Mouse (Mus musculus) hindbrain, embryonic 13.5 days (tissue): Measurements from ENCODE around the gene 4933430I17Rik. TPM values are rescaled to one million over a fixed set of nuclear protein-coding genes. Genes with fewer than 3 reads are reported as not detected.

ENCODE experiments used
- ATAC-seq: fragments of 200-750 bp; cut with Nextera tagmentation; 2 replicates; pipeline ENCODE4 v1.8.0; 2017; ENCODE audit warnings: moderate TSS enrichment; ENCODE audit not compliant: low FRiP score
- H3K27ac ChIP-seq: fragments of 300-500 bp; sonication (generic); 2 replicates; pipeline ENCODE4 v1.5.1; 2015; ENCODE audit warnings: inconsistent platforms, mild to moderate bottlenecking, moderate library complexity
- H3K27me3 ChIP-seq: fragments of 300-500 bp; sonication (generic); 2 replicates; pipeline ENCODE4 v1.6.1; 2015; ENCODE audit warnings: mild to moderate bottlenecking, inconsistent platforms
- H3K36me3 ChIP-seq: fragments of 300-500 bp; sonication (generic); 2 replicates; pipeline ENCODE4 v1.6.1; 2015; ENCODE audit warnings: mild to moderate bottlenecking, inconsistent platforms
- H3K4me1 ChIP-seq: fragments of 300-500 bp; sonication (generic); replicated peaks from 2 replicates; pipeline ENCODE4 v1.6.1; 2015; ENCODE audit warnings: inconsistent platforms
- H3K4me2 ChIP-seq: fragments of 300-500 bp; sonication (generic); 2 replicates; pipeline ENCODE4 v1.6.1; 2015; ENCODE audit warnings: inconsistent platforms, mild to moderate bottlenecking, moderate library complexity
- H3K4me3 ChIP-seq: fragments of 300-500 bp; sonication (generic); 2 replicates; pipeline ENCODE4 v1.5.1; 2015; ENCODE audit warnings: mild to moderate bottlenecking, inconsistent platforms
- H3K9ac ChIP-seq: fragments of 300-500 bp; sonication (generic); 2 replicates; pipeline ENCODE4 v1.6.1; 2015; ENCODE audit warnings: mild to moderate bottlenecking, inconsistent platforms
- H3K9me3 ChIP-seq: fragments of 300-500 bp; sonication (generic); 2 replicates; pipeline ENCODE4 v1.6.1; 2016; ENCODE audit warnings: inconsistent platforms
- WGBS: fragments of 180-500 bp; shearing (Covaris S2); methylation state at CpG from one replicate; pipeline ENCODE4 v1.1.7; 2015; 5-methylcytosine and 5-hydroxymethylcytosine counted together
- polyA plus RNA-seq: library from polyadenylated mRNA; unstranded; fragments of >200 nt; fragmentation: Nextera tagmentation; extraction: Ambion mirVana; gene quantifications from 2 replicates; pipeline ENCODE4 v1.2.1, GENCODE M21; 2015

Gene 4933430I17Rik
- polyA plus RNA-seq, 1 experiment from 2014 or later = 0.55 TPM

GRCm38 (mm10) chr4:62508839-62509238, 16.3 kb upstream of the 4933430I17Rik start:
- Histone ChIP-seq H3K36me3 (peaks cover 64% of the 10 kb centered on the region), H3K27me3 (no peaks in the 10 kb centered on the region), H3K4me3 (no peak overlapping the region), H3K4me1 (no peaks in the 10 kb centered on the region), H3K27ac (no peak overlapping the region), H3K9me3 (no peaks in the 10 kb centered on the region), H3K4me2 (no peak overlapping the region), H3K9ac (no peak overlapping the region)
- no peak for ATAC-seq
- 90% methylated on average over 5 of the region's 5 CpGs for WGBS

- Histone ChIP-seq H3K36me3 (peaks cover 67% of the 10 kb centered on the region), H3K4me1 (no peaks in the 10 kb centered on the region), H3K4me3 (no peak overlapping the region), H3K27me3 (no peaks in the 10 kb centered on the region), H3K9me3 (no peaks in the 10 kb centered on the region), H3K27ac (no peak overlapping the region), H3K4me2 (no peak overlapping the region), H3K9ac (no peak overlapping the region)
- WGBS = 92% methylated on average over 11 of the region's 11 CpGs
- ATAC-seq = no peak
These were observed 15.2 kb upstream of the 4933430I17Rik start for GRCm38 (mm10) chr4:62509946-62510345.

DNA sequence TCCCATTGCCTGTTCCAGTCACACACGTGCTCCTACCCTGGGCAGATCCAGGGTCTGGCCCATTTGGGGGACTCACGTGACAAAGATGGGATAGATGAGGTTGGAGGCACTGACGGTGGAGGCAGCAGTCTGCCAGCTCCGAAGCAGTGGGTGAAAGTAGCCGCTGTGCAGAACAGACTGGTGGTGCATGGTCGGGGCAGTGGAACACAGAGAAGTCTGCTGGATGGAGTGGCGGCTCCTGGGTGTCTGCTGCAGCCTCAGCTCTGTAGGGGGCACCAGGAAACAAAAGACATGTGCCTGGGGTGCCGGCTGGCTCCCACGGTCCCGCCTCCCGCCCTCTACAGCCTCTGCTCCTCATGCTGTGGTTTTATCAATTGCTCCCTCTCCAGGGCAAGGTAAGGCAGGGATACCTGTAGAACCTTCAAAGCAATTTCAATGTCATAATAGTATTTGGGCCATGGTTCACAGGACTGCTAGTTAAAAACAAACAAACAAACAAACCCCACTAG, 11.1 kb upstream of the 4933430I17Rik start:
- H3K27ac ChIP-seq = no peak overlapping the region
- no peaks in the 10 kb centered on the region for H3K27me3 ChIP-seq
- WGBS = 46% methylated on average over 11 of the region's 11 CpGs
- H3K4me3 ChIP-seq = no peak overlapping the region
- peaks cover 50% of the 10 kb centered on the region for H3K36me3 ChIP-seq
- H3K4me2 ChIP-seq = no peak overlapping the region
- peaks cover 25% of the 10 kb centered on the region for H3K4me1 ChIP-seq
- no peaks in the 10 kb centered on the region for H3K9me3 ChIP-seq
- no peak for ATAC-seq
- H3K9ac ChIP-seq = 0 out of 2 replicates have a peak overlapping the region, but pooled peaks have one; percentile 2

GRCm38 (mm10) chr4:62514995-62515394, 10.2 kb upstream of the 4933430I17Rik start:
- H3K9ac ChIP-seq = no peak overlapping the region
- H3K4me1 ChIP-seq = peaks cover 28% of the 10 kb centered on the region
- no peak for ATAC-seq
- WGBS = 86% methylated on average over 7 of the region's 7 CpGs
- peaks cover 41% of the 10 kb centered on the region for H3K36me3 ChIP-seq
- no peaks in the 10 kb centered on the region for H3K9me3 ChIP-seq
- H3K4me3 ChIP-seq = no peak overlapping the region
- H3K4me2 ChIP-seq = no peak overlapping the region
- no peaks in the 10 kb centered on the region for H3K27me3 ChIP-seq
- no peak overlapping the region for H3K27ac ChIP-seq

DNA sequence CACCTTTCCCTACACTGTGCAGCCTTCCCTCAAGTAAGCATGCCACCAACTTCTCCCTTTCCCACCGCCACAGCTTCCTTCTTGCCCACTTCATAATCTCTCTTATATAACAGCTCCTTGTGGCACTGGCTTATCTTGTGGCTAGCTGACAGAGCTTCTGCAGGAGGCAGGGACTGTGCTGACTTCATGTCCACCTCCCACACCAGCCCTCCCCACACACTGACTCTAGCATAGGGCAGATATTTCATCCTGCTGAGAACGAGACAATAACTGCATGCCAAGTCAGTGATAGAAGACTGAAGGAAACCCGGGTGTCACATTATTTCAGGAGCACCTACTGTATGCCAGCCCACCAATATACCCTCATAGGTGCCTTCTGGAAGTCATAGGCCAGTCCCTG, 9.7 kb upstream of the 4933430I17Rik start:
- H3K4me3 ChIP-seq = no peak overlapping the region
- ATAC-seq = no peak
- WGBS = 85% methylated on average over 3 of the region's 3 CpGs
- H3K9ac ChIP-seq = peak overlapping the region; percentile 39; the same call in 1 of the 2 replicates
- H3K4me1 ChIP-seq = peaks cover 29% of the 10 kb centered on the region
- no peak overlapping the region for H3K27ac ChIP-seq
- H3K27me3 ChIP-seq = no peaks in the 10 kb centered on the region
- no peaks in the 10 kb centered on the region for H3K9me3 ChIP-seq
- H3K36me3 ChIP-seq = peaks cover 36% of the 10 kb centered on the region
- H3K4me2 ChIP-seq = no peak overlapping the region

- Histone ChIP-seq H3K36me3 (peaks cover 30% of the 10 kb centered on the region), H3K9ac (peak overlapping the region; percentile 39), H3K27ac (no peak overlapping the region), H3K4me1 (peaks cover 31% of the 10 kb centered on the region), H3K4me3 (no peak overlapping the region), H3K4me2 (no peak overlapping the region), H3K9me3 (no peaks in the 10 kb centered on the region), H3K27me3 (no peaks in the 10 kb centered on the region)
- no peak for ATAC-seq
- 34% methylated on average over 2 of the region's 2 CpGs for WGBS
These were observed 9.1 kb upstream of the 4933430I17Rik start for GRCm38 (mm10) chr4:62516079-62516478.

DNA sequence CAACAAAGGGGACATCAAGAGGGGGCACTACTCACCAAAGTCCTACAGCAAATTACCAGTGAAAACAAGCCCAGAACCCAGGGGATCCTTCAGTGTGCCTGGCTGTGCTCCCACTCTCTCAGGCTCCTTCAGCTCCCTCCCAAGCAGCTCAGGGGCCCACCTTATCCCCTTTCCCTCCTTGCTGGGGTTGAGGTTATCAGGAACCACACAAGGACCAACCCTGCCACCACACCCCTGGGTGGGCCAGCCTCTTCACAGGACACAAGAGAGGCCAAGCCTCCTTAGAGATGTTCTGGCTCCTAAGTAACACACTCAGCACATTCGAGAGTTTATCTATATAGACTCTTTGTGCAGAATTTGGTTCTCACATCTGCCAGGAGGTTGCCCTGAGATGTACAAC, 8.6 kb upstream of the 4933430I17Rik start:
- H3K4me3 ChIP-seq = no peak overlapping the region
- H3K4me1 ChIP-seq = peaks cover 31% of the 10 kb centered on the region
- peaks cover 25% of the 10 kb centered on the region for H3K36me3 ChIP-seq
- H3K9me3 ChIP-seq = no peaks in the 10 kb centered on the region
- ATAC-seq = no peak
- no peak overlapping the region for H3K4me2 ChIP-seq
- H3K27ac ChIP-seq = peak overlapping the region; percentile 62
- WGBS = 91% methylated on average over 1 of the region's 1 CpGs
- peak overlapping the region; percentile 39; the same call in 1 of the 2 replicates for H3K9ac ChIP-seq
- no peaks in the 10 kb centered on the region for H3K27me3 ChIP-seq

DNA sequence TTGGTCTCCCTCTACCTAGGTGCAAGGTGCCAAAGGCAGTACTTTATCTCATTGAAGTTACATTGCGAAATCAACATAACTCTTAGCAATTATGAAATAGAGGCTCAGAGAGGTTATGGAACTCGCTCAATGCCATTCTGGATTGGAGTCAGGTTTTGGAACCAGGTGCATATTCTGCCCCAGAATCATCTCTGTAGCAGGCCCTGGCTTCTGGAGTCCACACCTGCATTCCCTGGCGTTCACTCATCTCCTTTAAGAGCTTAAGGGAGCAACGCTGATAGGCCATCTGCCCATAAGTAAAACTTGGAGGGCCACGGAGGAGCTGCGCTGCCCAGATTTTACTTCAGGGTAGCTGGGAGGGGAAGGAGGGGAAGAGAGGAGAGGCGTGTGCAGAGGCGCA, 8.1 kb upstream of the 4933430I17Rik start:
- no peak for ATAC-seq
- Histone ChIP-seq H3K27ac (no peak overlapping the region), H3K4me2 (no peak overlapping the region), H3K4me1 (peaks cover 31% of the 10 kb centered on the region), H3K9me3 (no peaks in the 10 kb centered on the region), H3K27me3 (no peaks in the 10 kb centered on the region), H3K4me3 (no peak overlapping the region), H3K9ac (peak overlapping the region; percentile 39; the same call in 1 of the 2 replicates), H3K36me3 (peaks cover 20% of the 10 kb centered on the region)
- 94% methylated on average over 8 of the region's 8 CpGs for WGBS

DNA sequence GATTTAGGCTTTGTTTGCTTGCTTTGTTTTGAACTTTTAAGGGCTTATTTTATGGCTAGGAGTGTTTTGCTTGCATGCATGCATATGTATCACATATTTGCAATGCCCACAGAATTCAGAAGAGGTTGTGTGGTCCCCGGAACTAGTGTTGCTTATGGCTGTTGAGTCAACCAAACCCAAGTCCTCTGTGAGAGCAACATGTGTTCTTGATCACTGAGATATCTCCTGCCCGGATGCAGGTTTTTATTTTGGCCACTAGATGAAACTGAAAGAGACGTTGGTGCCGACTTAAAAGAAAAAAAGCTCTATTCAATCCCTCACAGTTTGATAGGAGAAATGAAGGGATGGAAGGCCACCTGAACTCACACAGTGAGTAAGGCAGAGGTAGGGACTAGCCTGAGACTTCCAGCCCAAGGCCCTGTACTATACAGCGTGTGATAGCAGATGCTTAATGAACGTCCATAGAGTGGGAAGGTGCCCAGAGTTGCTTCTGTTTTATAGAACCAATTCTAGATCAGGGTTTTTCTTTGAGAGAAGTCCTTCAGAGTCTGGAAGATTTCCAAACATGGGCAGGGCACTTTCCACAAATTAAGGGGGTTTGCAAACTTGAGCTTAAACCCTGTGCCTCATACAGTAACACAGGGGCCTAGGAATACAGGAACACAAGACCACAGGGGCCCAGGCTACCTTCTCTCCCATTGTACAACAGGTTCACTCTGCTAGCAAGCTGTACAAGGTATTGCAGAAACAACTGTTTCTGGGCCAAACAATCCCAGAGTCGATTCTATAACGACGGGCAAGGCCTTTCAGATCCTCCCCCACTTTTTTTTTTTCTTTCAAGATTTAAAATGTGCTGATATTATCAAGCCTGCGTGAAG, 7.4 kb upstream of the 4933430I17Rik start:
- Histone ChIP-seq H3K4me1 (peaks cover 31% of the 10 kb centered on the region), H3K36me3 (peaks cover 13% of the 10 kb centered on the region), H3K4me3 (no peak overlapping the region; the same call in 1 of the 2 replicates), H3K4me2 (no peak overlapping the region), H3K27me3 (no peaks in the 10 kb centered on the region), H3K9ac (no peak overlapping the region), H3K9me3 (no peaks in the 10 kb centered on the region), H3K27ac (no peak overlapping the region)
- 87% methylated on average over 10 of the region's 10 CpGs for WGBS
- ATAC-seq = no peak

GRCm38 (mm10) chr4:62518416-62519121, 6.6 kb upstream of the 4933430I17Rik start:
- H3K9me3 ChIP-seq = no peaks in the 10 kb centered on the region
- no peak; the same call in 1 of the 2 replicates for ATAC-seq
- H3K4me2 ChIP-seq = peak overlapping the region; percentile 64
- H3K36me3 ChIP-seq = peaks cover 5% of the 10 kb centered on the region
- H3K27ac ChIP-seq = peak overlapping the region; percentile 86; the same call in 1 of the 2 replicates
- H3K9ac ChIP-seq = peak overlapping the region; percentile 87
- H3K4me3 ChIP-seq = peak overlapping the region; percentile 78
- H3K4me1 ChIP-seq = peaks cover 31% of the 10 kb centered on the region
- no peaks in the 10 kb centered on the region for H3K27me3 ChIP-seq
- WGBS = 57% methylated on average over 13 of the region's 13 CpGs

- ATAC-seq = peak; percentile 79
- WGBS = 2% methylated on average over 26 of the region's 26 CpGs
- Histone ChIP-seq H3K4me2 (peak overlapping the region; percentile 64), H3K27ac (peak overlapping the region; percentile 86), H3K9me3 (no peaks in the 10 kb centered on the region), H3K4me1 (peaks cover 38% of the 10 kb centered on the region), H3K27me3 (no peaks in the 10 kb centered on the region), H3K4me3 (peak overlapping the region; percentile 78), H3K36me3 (no peaks in the 10 kb centered on the region), H3K9ac (peak overlapping the region; percentile 87)
These were observed 5.9 kb upstream of the 4933430I17Rik start for GRCm38 (mm10) chr4:62519122-62519848.

DNA sequence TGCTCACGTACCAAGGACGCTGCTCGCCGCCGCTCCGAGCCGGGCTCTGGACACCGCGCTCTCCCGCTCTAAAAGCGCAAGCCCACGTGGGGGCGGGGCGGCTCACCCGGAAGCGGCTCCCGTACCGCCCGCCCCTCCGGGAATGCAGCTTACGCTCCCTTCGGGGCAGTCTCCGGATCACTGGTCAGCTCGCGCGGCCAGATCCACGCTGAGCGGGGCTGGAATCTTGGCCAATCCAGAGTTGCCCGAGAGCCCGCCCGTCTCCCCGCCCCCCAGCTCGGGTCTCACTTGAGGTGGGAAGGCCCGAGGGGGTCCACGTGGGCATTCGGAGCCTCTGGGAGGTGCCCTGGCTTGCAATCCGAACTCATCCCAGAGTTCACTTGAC, 5.3 kb upstream of the 4933430I17Rik start, which contains the start of gene Alad:
Gene Alad, minus strand, starts transcription at position 70 of the 385 bp plus-strand sequence.
- H3K27me3 ChIP-seq = no peaks in the 10 kb centered on the region
- peak within 1 kb of the TSS; percentile 86 for H3K27ac ChIP-seq
- peaks cover 41% of the 10 kb centered on the region for H3K4me1 ChIP-seq
- H3K4me3 ChIP-seq = peak within 1 kb of the TSS; percentile 78
- H3K9ac ChIP-seq = peak within 1 kb of the TSS; percentile 87
- no peaks in the 10 kb centered on the region for H3K36me3 ChIP-seq
- H3K9me3 ChIP-seq = no peaks in the 10 kb centered on the region
- H3K4me2 ChIP-seq = peak within 1 kb of the TSS; percentile 64
- ATAC-seq = peak; percentile 88
- WGBS = under 1% methylated on average over 37 of the region's 37 CpGs
